Mouse (Mus musculus) kidney, embryonic 14.5 days (tissue): ENCODE measurements around the gene En2. TPM values are rescaled to one million over a fixed set of nuclear protein-coding genes. Genes with fewer than 3 reads are reported as not detected.

Experiments used
- ATAC-seq: fragments of 200-750 bp; cut with Nextera tagmentation; 2 replicates; pipeline ENCODE4 v1.8.0; 2017; ENCODE audit warnings: moderate number of reproducible peaks, mild to moderate bottlenecking, moderate TSS enrichment, moderate library complexity; ENCODE audit not compliant: low FRiP score, low TSS enrichment
- H3K27ac ChIP-seq: fragments of 300-500 bp; sonication (generic); 2 replicates; pipeline ENCODE4 v1.5.1; 2014; ENCODE audit warnings: low read depth, mild to moderate bottlenecking, low read length, moderate library complexity, mixed read lengths
- H3K27me3 ChIP-seq: fragments of 300-500 bp; sonication (generic); 2 replicates; pipeline ENCODE4 v1.6.1; 2014; ENCODE audit warnings: mild to moderate bottlenecking, low read length; ENCODE audit not compliant: control insufficient read depth, insufficient read depth
- H3K36me3 ChIP-seq: fragments of 300-500 bp; sonication (generic); 2 replicates; pipeline ENCODE4 v1.6.1; 2014; ENCODE audit warnings: low read length, mixed read lengths; ENCODE audit not compliant: control insufficient read depth, insufficient read depth
- H3K4me1 ChIP-seq: fragments of 300-500 bp; sonication (generic); 2 replicates; pipeline ENCODE4 v1.6.1; 2014; ENCODE audit warnings: low read length, mixed read lengths; ENCODE audit not compliant: control insufficient read depth, insufficient read depth
- H3K4me2 ChIP-seq: fragments of 300-500 bp; sonication (generic); replicated peaks from 2 replicates; pipeline ENCODE4 v1.6.1; 2014; ENCODE audit warnings: low read depth, mild to moderate bottlenecking, low read length
- H3K4me3 ChIP-seq: fragments of 300-500 bp; sonication (generic); 2 replicates; pipeline ENCODE4 v1.5.1; 2014; ENCODE audit warnings: mild to moderate bottlenecking, low read length
- H3K9ac ChIP-seq: fragments of 300-500 bp; sonication (generic); 2 replicates; pipeline ENCODE4 v1.6.1; 2014; ENCODE audit warnings: low read depth, mild to moderate bottlenecking, low read length, moderate library complexity
- H3K9me3 ChIP-seq: fragments of 300-500 bp; sonication (generic); 2 replicates; pipeline ENCODE4 v1.6.1; 2016; ENCODE audit warnings: low read length; ENCODE audit not compliant: control insufficient read depth
- WGBS: fragments of 180-500 bp; shearing (Covaris S2); extraction: QIAGEN DNeasy Blood & Tissue Kit; methylation state at CpG from one replicate; pipeline ENCODE4 v1.1.7; 2014; 5-methylcytosine and 5-hydroxymethylcytosine counted together
- polyA plus RNA-seq: library from polyadenylated mRNA; unstranded; fragments of >200 nt; fragmentation: Nextera tagmentation; extraction: Ambion mirVana; gene quantifications from 2 replicates; pipeline ENCODE4 v1.2.1, GENCODE M21; 2014

The En2 gene
- polyA plus RNA-seq, 1 experiment from 2014 or later, result 0.27 TPM

- WGBS, result 14% methylated on average over 20 of the region's 20 CpGs
- ATAC-seq, result no peak
- Histone ChIP-seq H3K27me3 (peaks cover 78% of the 10 kb centered on the region), H3K36me3 (no peaks in the 10 kb centered on the region), H3K4me1 (no peaks in the 10 kb centered on the region), H3K9ac (no peak overlapping the region), H3K27ac (no peak overlapping the region), H3K4me2 (no peak overlapping the region), H3K4me3 (peak overlapping the region; percentile 39; the same call in 1 of the 2 replicates), H3K9me3 (no peaks in the 10 kb centered on the region)
These were observed 43.4 kb downstream of the En2 start for GRCm38 (mm10) chr5:28208726-28209520.

- Histone ChIP-seq H3K27me3 (peaks cover 73% of the 10 kb centered on the region), H3K4me2 (peak overlapping the region; percentile 50), H3K4me1 (no peaks in the 10 kb centered on the region), H3K4me3 (peak overlapping the region; percentile 39), H3K9ac (no peak overlapping the region), H3K9me3 (no peaks in the 10 kb centered on the region), H3K27ac (no peak overlapping the region), H3K36me3 (no peaks in the 10 kb centered on the region)
- peak; percentile 73 for ATAC-seq
- under 1% methylated on average over 80 of the region's 80 CpGs for WGBS
These were observed 44.3 kb downstream of the En2 start for GRCm38 (mm10) chr5:28209549-28210431.

- no peaks in the 10 kb centered on the region for H3K36me3 ChIP-seq
- H3K9ac ChIP-seq, result no peak overlapping the region
- no peak for ATAC-seq
- no peaks in the 10 kb centered on the region for H3K9me3 ChIP-seq
- peaks cover 69% of the 10 kb centered on the region for H3K27me3 ChIP-seq
- H3K4me2 ChIP-seq, result no peak overlapping the region
- no peak overlapping the region for H3K27ac ChIP-seq
- H3K4me3 ChIP-seq, result no peak overlapping the region
- H3K4me1 ChIP-seq, result no peaks in the 10 kb centered on the region
- 2% methylated on average over 29 of the region's 29 CpGs for WGBS
These were observed 45.4 kb downstream of the En2 start for GRCm38 (mm10) chr5:28210591-28211550.

GRCm38 (mm10) chr5:28211651-28212310, 46.3 kb downstream of the En2 start:
- Histone ChIP-seq H3K27ac (no peak overlapping the region), H3K27me3 (peaks cover 60% of the 10 kb centered on the region), H3K9ac (no peak overlapping the region), H3K4me1 (no peaks in the 10 kb centered on the region), H3K36me3 (no peaks in the 10 kb centered on the region), H3K4me2 (no peak overlapping the region), H3K9me3 (no peaks in the 10 kb centered on the region), H3K4me3 (no peak overlapping the region)
- no peak for ATAC-seq
- 2% methylated on average over 15 of the region's 15 CpGs for WGBS

- 62% methylated on average over 2 of the region's 2 CpGs for WGBS
- H3K27me3 ChIP-seq, result peaks cover 47% of the 10 kb centered on the region
- H3K36me3 ChIP-seq, result no peaks in the 10 kb centered on the region
- no peaks in the 10 kb centered on the region for H3K9me3 ChIP-seq
- H3K4me1 ChIP-seq, result no peaks in the 10 kb centered on the region
- H3K27ac ChIP-seq, result no peak overlapping the region
- no peak for ATAC-seq
- no peak overlapping the region for H3K4me2 ChIP-seq
- H3K4me3 ChIP-seq, result no peak overlapping the region
- H3K9ac ChIP-seq, result no peak overlapping the region
These were observed 47.9 kb downstream of the En2 start for GRCm38 (mm10) chr5:28213441-28213840.

- Histone ChIP-seq H3K4me1 (no peaks in the 10 kb centered on the region), H3K9me3 (no peaks in the 10 kb centered on the region), H3K36me3 (no peaks in the 10 kb centered on the region), H3K4me2 (no peak overlapping the region), H3K4me3 (no peak overlapping the region), H3K27me3 (peaks cover 5% of the 10 kb centered on the region), H3K9ac (no peak overlapping the region), H3K27ac (no peak overlapping the region)
- no peak for ATAC-seq
- WGBS, result 83% methylated on average over 1 of the region's 1 CpGs
These were observed 54.1 kb downstream of the En2 start for GRCm38 (mm10) chr5:28219596-28219995.
